Mouse (Mus musculus): ENCODE measurements around the gene Tmc5. TPM values are rescaled to one million over a fixed set of nuclear protein-coding genes. Genes with fewer than 3 reads are reported as not detected.
A peak's percentile ranks its signal among the peaks of the same experiment; 100 is the strongest.

The Tmc5 gene
- total RNA-seq, 1 experiment from 2014 or later = not detected

DNA sequence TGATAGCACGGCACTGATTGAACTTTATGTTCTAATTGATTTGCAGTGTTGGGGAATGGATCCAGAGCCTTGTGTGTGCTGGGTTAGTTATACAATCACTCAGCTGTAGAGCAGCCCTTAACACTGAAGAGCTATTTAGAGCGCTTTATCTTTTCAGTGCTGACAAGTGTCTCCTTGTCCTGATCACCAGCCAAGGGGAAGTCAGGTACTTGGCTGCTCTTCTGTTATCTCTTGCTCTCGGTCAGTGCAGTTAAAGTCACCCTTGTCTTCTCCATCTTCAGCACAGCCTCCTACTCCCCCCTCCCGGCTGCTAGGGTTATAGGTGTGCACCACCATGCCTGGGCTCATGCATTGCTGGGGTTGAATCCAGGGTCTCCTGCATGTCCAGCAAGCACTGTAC, 79.7 kb downstream of the Tmc5 start:
- no peak for ATAC-seq (replicated peaks; ENCODE audit: low read depth, poor library complexity, severe bottlenecking)

DNA sequence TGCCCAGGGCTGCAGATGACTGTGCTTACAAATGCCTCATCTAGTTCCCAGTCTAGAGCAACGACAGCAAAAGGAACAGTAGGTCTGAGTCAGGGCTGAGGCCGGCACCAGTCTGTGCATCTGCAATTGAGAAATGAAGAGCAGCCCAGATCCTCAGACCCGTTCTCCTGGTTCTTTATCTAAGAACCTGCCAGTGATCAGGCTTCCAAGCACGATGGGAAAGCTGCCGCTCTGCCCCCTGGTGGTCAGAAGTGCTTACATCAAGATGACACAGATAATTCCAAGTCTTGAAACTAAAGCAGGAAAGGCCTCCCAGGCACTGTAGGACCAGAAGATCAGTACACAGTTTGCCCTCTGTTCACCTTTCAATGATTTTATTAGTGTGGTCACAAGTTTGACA, 91.1 kb downstream of the Tmc5 start:
- peak; percentile 76 for ATAC-seq (replicated peaks; ENCODE audit: low read depth, poor library complexity, severe bottlenecking)

DNA sequence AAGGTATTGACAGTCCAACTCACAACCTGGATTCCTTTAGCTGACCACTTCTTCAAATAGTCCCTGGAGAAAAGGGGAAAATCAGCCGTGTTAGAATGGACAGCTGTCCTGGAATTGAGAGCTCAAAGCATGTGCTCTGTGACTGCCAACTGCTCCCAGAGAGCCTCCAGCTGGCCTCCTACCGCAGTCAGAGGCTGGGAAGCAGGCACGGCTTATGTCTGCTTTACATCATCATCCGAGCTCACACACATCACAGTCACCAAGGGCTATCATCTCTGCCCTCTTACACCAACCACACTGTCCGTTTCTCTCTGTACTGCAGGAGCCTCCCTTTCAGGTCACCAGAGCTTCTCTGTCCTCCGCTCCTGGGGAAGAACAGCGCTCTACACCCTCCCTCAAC, 92.0 kb downstream of the Tmc5 start:
- no peak for ATAC-seq (replicated peaks; ENCODE audit: low read depth, poor library complexity, severe bottlenecking)

DNA sequence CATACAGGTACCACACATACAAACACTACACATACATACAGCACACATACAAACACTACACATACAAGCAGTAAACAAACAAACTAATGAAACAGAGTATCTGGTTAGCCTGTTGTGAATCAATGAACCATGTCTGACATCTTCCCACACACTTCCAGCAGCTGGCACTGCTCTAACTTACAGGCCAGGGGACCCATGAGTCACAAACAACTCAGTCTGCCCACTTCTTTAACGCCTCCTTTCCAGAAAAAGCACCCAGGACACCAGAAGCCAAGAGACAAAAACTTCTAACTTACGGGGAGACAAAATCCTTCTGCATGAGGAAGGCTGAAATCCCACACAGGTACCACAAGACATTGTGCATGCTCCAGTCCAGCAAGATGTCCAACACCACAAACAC, 94.2 kb downstream of the Tmc5 start:
- ATAC-seq (replicated peaks; ENCODE audit: low read depth, poor library complexity, severe bottlenecking) = no peak

DNA sequence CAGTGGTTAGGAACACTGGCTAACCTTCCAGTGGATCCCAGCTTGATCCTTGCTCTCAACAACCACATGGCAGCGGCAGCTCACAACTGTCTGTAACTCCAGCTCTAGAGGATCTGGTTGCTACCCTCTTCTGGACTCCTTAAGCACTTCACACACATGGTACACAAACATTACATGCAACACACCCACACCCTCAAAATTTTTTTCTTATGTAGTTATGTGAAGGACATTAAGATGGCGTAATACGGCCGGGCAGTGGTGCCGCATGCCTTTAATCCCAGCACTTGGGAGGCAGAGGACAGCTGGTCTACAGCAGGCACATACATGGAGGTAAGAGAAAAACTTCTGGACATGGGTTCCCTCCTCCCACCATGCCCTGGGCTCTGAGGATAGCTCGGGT, 99.0 kb downstream of the Tmc5 start:
- no peak for ATAC-seq (replicated peaks; ENCODE audit: low read depth, poor library complexity, severe bottlenecking)

DNA sequence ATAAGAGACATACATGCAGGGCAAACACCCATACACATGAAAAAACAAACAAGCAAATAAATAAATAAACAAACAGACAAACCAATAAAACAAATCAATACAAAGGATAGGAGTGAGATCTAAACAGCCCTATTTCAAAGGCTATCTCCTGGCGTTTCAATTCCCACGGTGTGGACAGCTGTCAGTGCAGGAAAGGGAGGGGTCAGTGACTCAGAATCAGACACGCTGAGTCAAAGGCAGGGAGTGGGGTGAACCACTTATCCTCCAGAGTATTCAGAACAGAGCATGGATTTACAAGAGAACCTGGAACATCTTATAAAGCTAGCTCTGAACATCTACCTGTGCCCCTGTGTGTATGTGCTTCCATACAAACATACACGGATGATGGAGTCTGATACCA, 100.1 kb downstream of the Tmc5 start:
- ATAC-seq (replicated peaks; ENCODE audit: low read depth, poor library complexity, severe bottlenecking) = no peak

DNA sequence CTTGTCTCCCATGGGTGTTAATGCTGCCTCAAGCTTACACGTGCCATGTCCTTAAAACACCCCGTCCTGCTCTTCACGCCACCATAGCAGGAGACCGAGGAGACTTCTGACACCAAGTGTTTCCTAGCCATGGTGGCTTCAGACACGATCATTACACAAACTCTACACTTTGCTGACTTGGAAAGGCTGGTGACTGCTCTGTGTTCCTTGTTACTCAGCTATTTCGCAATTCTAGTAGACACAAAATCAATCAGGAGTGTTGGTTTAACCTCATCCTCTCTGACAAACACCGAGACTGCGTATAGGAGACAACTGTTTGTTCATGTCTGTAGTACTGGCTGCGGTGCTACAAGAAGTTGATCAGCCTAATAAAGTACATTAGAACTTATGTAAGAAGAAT, 101.8 kb downstream of the Tmc5 start:
- no peak for ATAC-seq (replicated peaks; ENCODE audit: low read depth, poor library complexity, severe bottlenecking)

DNA sequence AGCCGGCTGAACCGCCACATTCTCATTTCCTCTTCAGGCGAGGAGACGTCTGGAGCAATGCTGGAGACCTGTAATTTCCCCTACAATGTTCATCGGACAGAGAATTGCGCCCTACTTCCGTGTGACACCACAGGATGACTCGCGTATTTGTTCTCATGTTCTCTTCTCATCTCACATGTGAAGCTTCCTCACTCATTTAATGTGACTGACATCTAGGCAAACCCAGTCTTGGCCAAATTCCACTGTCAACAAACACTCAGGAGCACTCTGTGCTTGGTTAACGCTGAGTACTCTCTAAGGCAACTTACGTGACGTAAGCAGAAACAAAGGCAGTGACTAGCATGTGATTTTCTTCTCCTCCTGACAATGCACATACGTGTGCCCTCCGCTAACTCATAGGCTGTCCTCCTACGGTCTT, 106.1 kb downstream of the Tmc5 start:
- ATAC-seq (replicated peaks; ENCODE audit: low read depth, poor library complexity, severe bottlenecking) = peak; percentile 42

DNA sequence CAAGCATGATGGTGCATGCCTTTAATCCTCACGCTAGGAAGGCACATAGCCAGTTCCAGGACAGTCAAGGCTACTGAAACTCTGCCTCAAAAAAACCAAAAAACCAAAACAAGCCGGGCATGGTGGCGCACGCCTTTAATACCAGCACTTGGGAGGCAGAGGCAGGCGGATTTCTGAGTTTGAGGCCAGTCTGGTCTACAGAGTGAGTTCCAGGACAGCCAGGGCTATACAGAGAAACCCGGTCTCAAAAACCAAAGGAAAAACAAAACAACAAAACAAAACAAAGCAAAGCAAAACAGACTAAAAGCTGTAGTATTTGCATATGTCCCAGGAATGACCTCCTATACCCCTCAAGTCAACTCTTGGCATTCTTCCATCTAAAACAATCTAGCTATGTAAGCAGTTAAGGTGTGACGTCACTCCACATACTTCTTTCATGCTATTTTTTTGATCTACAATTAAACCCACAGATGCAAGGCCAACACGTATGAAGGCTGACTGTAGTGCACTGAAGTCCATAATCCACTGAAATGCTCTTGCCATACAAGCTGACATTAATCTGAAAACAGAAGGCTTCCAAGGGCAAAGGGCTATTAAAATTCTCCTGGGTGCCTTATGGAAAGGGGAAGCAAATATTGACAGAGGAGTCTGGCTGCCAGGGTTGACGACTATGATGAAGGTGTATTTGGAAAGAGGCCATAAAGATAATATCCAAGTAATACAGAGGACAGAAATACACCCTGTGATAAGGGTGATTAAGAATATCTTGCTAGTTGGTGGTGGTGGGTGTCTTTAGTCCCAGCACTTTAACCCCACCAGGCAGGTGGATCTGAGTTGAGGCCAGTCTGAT, 107.1 kb downstream of the Tmc5 start:
- ATAC-seq (replicated peaks; ENCODE audit: low read depth, poor library complexity, severe bottlenecking) = no peak

DNA sequence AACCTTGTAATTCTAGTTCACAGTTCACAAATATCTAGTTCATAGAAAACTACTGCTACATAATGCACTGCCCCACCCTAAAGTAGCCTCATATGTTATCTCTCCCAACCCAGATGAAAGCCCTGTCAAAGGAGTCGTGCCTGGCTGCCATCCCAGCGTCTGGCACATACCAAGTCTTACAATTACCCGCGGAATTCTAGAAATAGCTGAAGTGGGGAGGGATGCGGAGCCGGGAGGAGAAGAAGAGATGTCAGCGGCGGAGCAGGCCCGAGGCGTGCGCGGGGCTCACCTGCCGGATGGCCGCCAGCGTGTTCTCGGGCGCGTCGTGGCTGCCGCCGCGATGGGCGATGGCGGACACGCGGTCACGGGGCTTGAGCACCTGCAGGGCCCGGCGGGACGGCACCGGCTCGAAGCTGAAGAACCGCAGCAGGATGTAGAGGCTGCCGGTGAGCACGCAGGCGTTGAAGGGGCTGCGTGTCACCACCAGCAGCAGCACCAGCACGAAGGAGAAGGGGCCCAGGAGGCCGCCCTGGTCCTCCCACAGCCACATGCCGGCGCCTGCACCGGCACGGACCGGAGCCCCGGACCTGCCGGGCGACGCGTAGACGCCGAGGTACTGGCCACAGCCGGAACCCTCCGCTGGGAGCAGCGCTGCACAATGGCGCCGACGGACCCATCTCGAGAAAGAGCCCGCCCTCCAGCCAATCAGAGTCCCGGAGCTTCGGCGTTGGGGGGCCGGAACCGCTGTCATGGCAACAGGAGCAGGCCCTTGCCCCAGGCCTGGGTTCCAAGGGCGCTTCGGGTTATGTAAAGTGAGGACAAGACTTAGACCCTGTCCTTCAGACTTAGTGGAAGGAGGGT, 108.2 kb downstream of the Tmc5 start, which contains the start of gene Gde1:
Gene Gde1 (minus strand): TSS at position 678 of the 861 bp plus-strand sequence.
- peak; percentile 92 for ATAC-seq (replicated peaks; ENCODE audit: low read depth, poor library complexity, severe bottlenecking)

DNA sequence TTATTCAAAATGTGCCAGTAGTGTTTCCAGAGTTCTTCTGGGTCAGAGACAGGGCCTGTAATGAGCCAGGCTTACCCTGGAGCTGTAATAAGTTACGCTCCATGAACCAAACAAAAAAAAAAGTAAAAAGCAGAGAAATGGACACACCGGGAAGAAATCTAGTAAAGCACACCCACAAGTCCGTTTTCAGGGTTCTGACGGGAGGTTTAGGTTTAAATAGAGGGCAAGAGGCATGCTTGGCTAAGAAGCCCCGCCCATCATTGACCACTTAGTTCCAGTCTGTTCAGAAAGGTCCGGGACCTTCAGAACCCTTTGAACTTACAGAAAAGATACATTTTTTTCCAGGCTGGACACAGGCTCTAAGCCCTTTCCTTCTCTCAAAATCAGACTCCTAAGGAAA, 109.0 kb downstream of the Tmc5 start:
- no peak for ATAC-seq (replicated peaks; ENCODE audit: low read depth, poor library complexity, severe bottlenecking)

DNA sequence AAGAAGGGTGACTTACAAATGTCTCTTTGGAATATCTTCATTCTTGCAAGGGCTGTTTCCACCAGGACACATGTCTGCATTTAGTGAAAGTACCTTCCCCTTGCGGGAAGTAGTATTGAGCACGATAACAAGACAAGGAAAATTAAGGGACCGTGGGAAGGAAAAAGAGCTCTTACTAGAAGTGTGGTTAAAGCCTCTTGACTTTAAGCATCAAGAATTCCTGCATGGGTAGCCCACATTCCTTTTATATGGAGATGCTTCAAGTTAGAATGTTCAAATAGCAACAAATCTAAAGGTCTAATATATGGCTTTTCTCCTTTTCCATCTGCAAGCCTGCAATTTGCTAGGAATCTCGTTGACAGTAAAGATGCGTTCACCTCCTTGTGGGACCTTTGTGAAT, 109.4 kb downstream of the Tmc5 start:
- no peak for ATAC-seq (replicated peaks; ENCODE audit: low read depth, poor library complexity, severe bottlenecking)

DNA sequence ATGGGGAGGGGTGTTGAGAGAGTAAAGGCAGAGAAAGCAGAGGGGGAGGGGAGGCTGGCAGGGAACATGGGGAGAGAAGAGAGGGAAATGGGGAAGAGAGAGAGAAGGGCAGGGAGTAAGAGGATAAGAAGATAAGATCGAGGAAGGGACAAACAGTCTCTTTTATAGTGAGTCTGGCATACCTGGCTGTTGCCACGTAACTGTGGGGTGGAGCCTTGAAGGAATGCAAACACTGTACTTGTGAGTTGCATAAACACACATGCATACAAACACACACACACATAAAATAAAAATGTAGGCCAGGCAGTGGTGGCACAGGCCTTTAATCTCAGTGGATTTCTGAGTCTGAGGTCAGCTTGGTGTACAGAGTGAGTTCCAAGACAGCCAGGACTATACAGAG, 110.1 kb downstream of the Tmc5 start:
- no peak for ATAC-seq (replicated peaks; ENCODE audit: low read depth, poor library complexity, severe bottlenecking)

DNA sequence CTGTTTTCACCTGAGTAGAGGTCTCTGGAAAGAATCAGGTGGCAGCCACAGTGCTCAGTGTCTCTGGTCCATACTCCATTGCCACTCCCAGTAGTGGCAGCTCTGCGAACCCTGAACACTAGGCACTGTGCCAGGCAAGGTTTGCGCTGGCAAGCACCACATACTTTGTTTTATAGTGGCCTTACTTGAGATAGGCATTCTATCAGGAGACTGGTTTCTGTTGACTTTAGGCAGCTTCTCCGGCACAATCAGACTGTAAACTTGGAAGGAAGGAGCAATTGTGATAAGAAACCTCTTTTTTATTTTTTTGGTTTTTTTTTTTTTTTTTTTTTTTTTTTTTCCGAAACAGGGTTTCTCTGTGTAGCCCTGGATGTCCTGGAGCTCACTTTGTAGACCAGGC, 110.9 kb downstream of the Tmc5 start:
- no peak for ATAC-seq (replicated peaks; ENCODE audit: low read depth, poor library complexity, severe bottlenecking)

DNA sequence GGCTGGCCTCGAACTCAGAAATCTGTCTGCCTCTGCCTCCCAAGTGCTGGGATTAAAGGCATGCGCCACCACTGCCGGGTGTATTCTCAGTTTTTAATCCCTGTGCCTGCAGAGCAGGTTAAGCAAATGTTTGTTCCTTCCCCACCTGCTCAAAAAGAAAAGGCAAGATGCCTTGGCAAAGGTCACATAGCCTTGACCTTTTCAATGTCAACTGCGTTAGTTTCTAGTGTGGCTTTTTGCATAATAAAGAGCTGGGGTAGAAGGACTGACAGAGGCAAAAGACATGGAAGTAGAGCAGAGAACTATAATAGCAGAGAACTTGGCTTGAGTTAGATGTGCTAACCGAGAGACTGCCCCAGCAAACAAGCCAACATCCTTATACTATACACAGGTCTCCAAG, 113.7 kb downstream of the Tmc5 start:
- no peak for ATAC-seq (replicated peaks; ENCODE audit: low read depth, poor library complexity, severe bottlenecking)

DNA sequence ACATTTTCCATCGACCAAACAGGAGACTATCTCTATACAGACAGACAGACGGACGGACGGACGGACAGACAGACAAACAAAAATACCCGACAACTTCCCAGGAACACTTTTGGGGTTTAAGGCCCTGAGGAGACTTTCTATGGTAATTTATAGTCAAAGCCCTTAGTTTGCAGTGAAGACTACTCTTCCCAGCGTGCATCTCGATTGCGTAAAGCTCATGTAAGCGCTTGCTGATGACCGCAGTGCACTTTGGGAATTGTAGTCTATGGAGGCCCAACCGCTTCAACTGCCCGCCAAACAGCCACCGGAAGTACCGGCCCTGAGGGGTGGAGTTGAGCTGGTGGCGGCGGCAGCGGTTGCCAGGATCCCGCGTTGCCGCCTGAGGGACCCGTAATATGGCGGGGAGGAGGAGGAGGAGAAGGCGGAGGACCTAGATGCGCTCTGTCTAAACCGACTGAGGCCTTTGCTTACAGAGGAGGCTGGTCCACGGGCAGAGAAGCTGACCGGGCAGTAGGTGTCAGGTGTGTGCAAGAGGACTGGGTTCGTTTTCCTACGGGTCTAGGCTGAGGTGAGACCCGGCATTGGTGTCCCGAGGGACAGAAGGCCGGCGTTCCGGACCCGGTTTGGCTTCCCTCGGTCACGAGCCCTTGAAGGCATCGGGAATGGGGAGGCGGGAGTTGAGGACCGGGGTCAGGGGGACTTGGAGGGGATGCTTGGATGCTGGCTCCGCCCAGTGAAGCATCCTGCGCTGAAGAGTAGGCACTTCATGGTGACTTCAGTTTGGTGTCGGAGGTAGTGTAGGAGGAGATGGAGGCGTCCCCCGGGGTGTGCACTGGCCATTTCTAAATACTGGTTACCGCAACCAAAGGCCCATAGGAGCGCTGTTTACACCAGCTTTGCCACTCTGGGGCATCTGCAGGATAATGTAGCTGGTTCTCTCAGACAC, 115.4 kb downstream of the Tmc5 start, which contains the start of gene Ccp110:
Gene Ccp110 (plus strand): TSS at position 325 of the 946 bp plus-strand sequence.
- ATAC-seq (replicated peaks; ENCODE audit: low read depth, poor library complexity, severe bottlenecking) = peak; percentile 100

DNA sequence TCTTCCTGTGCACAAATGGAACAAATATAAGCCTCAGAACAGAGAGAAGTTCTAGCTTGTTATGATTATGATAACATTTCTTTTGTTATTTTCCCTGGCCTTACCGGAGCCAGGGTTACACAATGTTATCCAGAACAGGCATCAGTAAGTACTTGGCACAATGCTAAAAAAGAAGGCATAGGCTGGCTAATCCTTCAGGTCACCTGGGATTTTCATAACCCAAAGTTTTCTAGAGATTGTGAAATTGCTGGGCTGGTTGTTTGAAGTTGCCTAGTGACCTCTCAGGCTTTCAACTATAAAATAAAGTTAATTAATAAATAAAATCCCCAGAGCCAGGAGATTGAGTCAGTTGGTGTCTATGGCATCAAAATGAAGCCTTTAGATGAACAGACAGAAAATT, 117.8 kb downstream of the Tmc5 start:
- ATAC-seq (replicated peaks; ENCODE audit: low read depth, poor library complexity, severe bottlenecking) = no peak

DNA sequence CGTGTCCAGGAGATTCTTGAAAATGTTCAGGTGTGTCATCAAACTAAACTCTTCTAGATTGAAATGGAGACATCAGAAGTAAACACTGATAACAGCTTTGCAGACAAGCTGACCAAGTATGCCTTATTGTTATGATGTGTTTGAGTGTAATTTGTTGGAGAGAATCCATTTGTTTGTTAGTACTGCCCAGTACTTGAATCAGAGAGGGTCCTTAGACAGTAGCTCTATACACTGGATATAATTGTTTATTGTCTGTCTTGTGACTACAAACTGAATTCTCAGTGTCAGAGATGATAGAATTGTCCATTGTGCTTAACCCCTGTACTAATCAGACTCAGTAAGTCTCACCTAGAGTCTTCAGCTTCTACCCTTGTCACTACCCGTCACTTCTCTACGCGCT, 121.0 kb downstream of the Tmc5 start:
- ATAC-seq (replicated peaks; ENCODE audit: low read depth, poor library complexity, severe bottlenecking) = no peak

DNA sequence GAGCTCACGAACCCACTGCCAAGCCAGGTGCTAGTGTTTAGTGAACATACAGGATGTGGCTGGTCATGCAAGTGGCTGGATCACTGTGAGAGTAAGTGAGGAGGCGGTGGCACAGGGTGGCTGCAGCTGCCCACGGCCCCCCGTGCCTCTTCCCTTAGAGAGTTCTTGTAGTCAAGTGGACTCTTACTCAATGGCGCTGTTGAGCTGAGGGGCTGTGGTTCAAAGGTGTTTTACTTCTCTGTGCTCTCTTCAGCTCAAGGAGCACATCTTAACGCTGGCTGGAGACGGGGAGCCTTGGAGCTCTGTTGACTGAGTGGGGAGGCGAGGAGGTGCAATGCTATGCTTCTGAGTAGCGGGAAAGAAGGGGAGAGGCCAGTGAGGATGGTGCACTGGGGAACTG, 126.8 kb downstream of the Tmc5 start:
- ATAC-seq (replicated peaks; ENCODE audit: low read depth, poor library complexity, severe bottlenecking) = no peak

All from common myeloid progenitor, adult 5-6 weeks (primary cell).